Mouse (Mus musculus) urinary bladder, postnatal 0 days (tissue): ENCODE measurements around the gene Gm10491. TPM values are rescaled to one million over a fixed set of nuclear protein-coding genes. Genes with fewer than 3 reads are reported as not detected.

Experiments used
- polyA plus RNA-seq: library from polyadenylated mRNA; unstranded; fragments of >200 nt; fragmentation: Nextera tagmentation; extraction: Ambion mirVana; gene quantifications from 2 replicates; pipeline ENCODE4 v1.2.1, GENCODE M21; 2015

Gm10491 gene
- polyA plus RNA-seq: not detected in 2 replicates

GRCm38 (mm10) chrX:7907735-7908134, at the start of gene Gm10491:
TSS of gene Gm10491 (minus strand) at chrX:7907835.

DNA sequence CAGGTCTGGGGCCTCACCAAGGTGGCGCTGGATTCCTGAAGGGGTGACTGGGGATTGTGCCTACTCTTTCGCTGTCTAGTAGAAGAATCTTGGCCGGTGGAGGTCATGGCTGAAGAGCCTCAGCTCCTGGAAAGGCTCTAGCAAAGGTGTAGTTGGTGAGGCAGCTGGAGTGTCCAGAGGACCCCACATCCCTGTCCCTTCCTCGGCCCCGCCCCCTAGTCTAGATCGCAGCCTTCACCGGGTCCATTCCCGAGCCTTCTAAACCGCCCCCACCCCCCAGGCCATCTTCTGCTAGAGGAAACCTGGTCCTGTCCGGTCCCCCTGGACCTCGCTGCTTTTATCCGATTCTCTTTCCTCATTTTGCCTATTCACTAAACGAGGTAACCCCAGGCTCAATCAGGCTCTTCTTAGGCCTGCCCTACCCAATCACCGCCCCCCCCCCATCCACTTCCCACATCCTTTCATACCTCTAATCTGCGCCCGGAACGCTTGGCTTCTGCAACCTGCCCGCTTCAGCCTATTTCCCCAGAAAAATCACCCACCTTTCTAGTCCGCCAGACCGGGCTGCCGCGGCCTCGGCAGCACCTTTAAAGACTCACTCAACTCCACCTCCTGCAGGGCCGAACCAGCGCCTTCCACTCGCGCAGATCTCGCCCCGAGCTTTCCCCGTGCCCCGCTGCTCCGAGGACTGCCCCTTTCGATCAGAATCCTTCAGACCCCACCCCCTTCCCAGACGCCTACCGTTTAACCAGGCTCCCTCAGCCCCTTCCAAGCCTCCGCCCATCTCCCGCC, 39.7 kb upstream of the Gm10491 start, which contains the start of gene Hdac6:
Gene Hdac6 (minus strand): TSS at position 782 of the 792 bp plus-strand sequence.

GRCm38 (mm10) chrX:7928270-7928790, 20.7 kb upstream of the Gm10491 start, which contains the start of gene Eras:
TSS of gene Eras (minus strand) at chrX:7928607.

DNA sequence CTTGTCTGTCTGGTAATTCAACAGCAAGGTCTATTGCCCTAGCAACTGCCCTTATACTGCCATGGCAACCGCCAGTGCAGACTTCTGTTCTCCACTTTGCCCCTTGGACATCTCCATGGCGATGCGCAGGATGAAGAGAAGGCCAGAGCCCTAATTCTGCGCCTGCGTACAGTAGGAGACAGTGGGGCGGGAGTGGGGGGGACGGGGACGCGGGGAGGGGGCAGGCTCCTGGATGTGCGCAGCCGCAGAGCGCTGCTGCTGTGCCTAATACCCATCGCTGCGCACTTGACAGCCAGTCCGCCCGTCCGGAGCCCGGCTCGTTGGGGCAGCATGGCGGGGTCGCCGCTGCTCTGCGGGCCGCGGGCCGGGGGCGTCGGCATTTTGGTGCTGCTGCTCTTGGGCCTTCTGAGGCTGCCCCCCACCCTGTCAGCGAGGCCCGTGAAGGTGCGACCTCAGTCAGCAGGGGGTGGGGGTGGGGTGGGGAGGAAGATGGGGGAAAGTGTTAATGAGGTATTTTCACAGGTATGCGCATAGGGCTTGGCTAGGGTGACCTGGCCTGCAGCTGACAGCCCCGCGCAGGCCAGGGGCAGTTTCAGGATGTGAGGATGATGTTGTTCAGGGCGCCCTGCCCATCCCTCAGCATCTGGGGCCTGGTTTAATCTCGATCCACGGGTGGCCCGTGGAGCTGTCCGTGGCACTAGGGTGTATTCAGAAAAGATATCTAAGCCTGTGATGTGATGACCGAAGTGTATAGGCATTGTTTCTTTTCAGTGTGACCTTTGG, 12.2 kb upstream of the Gm10491 start, which contains the start of gene Pcsk1n:
Gene Pcsk1n (plus strand): TSS at position 222 of the 783 bp plus-strand sequence.

DNA sequence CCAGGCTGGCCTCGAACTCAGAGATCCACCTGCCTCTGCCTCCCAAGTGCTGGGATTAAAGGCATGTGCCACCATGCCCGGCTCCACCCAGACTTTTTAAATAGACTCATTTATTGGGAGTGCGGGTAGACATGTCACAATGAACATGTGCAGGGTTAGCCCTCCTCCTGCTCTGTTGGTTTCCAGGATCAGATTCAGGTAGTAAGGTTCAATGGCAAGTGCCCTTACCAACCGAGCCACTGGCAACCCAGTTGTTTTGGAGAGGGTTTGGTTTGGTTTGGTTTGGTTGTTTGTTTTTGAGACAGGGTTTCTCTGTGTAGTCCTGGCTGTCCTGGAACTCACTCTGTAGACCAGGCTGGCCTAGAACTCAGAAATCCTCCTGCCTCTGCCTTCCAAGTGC, 1.6 kb upstream of the Gm10491 start, which contains the start of gene Gm10490:
Gene Gm10490 (plus strand): TSS at position 301 of the 400 bp plus-strand sequence.

GRCm38 (mm10) chrX:7898880-7899874, 8.5 kb downstream of the Gm10491 start, which contains the start of the genes Pqbp1 and Timm17b:
TSS of gene Pqbp1 (minus strand) at chrX:7899269.
TSS of gene Timm17b (plus strand) at chrX:7899357.

GRCm38 (mm10) chrX:7883841-7884567, 23.6 kb downstream of the Gm10491 start, which contains the start of gene Slc35a2:
TSS of gene Slc35a2 (plus strand) at chrX:7884028.

GRCm38 (mm10) chrX:7878007-7878419, 29.6 kb downstream of the Gm10491 start, which contains the start of gene Pim2:
TSS of gene Pim2 (plus strand) at chrX:7878262.

Other genes starting within 250 kb of the Gm10491 start
- gene Plp2, start 236.4 kb downstream of the Gm10491 start, polyA plus RNA-seq: 303 and 319 TPM in 2 replicates
- 0.47 and 0.53 TPM in 2 replicates for gene Magix, start 226.6 kb downstream of the Gm10491 start, polyA plus RNA-seq
- 19.2 and 20.6 TPM in 2 replicates for gene Gpkow, start 210.7 kb downstream of the Gm10491 start, polyA plus RNA-seq
- 23.7 and 30.3 TPM in 2 replicates for gene Wdr45, start 193.5 kb downstream of the Gm10491 start, polyA plus RNA-seq
- 0.61 TPM in 1 of 2 replicates, not detected in the other for gene Gm45208, start 185.6 kb downstream of the Gm10491 start, polyA plus RNA-seq
- 38.2 and 41.3 TPM in 2 replicates for gene Praf2, start 179.4 kb downstream of the Gm10491 start, polyA plus RNA-seq
- gene Ccdc120, start 156.9 kb downstream of the Gm10491 start, polyA plus RNA-seq: 9.0 and 10.0 TPM in 2 replicates
- 21.3 and 23.4 TPM in 2 replicates for gene Tfe3, start 145.3 kb downstream of the Gm10491 start, polyA plus RNA-seq
- gene Gripap1, start 118.1 kb downstream of the Gm10491 start, polyA plus RNA-seq: 19.2 and 23.6 TPM in 2 replicates
- gene Kcnd1, start 85.5 kb downstream of the Gm10491 start, polyA plus RNA-seq: 0.98 and 1.4 TPM in 2 replicates
- gene Otud5, start 66.5 kb downstream of the Gm10491 start, polyA plus RNA-seq: 23.4 and 24.7 TPM in 2 replicates
- gene Pim2, start 29.6 kb downstream of the Gm10491 start, polyA plus RNA-seq: 4.7 and 5.1 TPM in 2 replicates
- gene Slc35a2, start 23.8 kb downstream of the Gm10491 start, polyA plus RNA-seq: 33.6 and 37.9 TPM in 2 replicates
- 64.1 and 69.9 TPM in 2 replicates for gene Pqbp1, start 8.6 kb downstream of the Gm10491 start, polyA plus RNA-seq
- 98.1 and 101 TPM in 2 replicates for gene Timm17b, start 8.5 kb downstream of the Gm10491 start, polyA plus RNA-seq
- gene Gm10490, start 1.7 kb upstream of the Gm10491 start, polyA plus RNA-seq: not detected in 2 replicates
- 0.71 and 0.74 TPM in 2 replicates for gene Pcsk1n, start 12.0 kb upstream of the Gm10491 start, polyA plus RNA-seq
- not detected in 2 replicates for gene Eras, start 20.8 kb upstream of the Gm10491 start, polyA plus RNA-seq
- gene Hdac6, start 40.1 kb upstream of the Gm10491 start, polyA plus RNA-seq: 9.2 and 9.7 TPM in 2 replicates
- 0.19 and 0.42 TPM in 2 replicates for gene Gata1, start 70.2 kb upstream of the Gm10491 start, polyA plus RNA-seq
- gene Glod5, start 110.7 kb upstream of the Gm10491 start, polyA plus RNA-seq: not detected in 2 replicates
- gene Suv39h1, start 166.9 kb upstream of the Gm10491 start, polyA plus RNA-seq: 13.4 and 15.2 TPM in 2 replicates
- 0.46 and 0.93 TPM in 2 replicates for gene Was, start 182.7 kb upstream of the Gm10491 start, polyA plus RNA-seq
- gene Wdr13, start 225.1 kb upstream of the Gm10491 start, polyA plus RNA-seq: 20.9 and 21.7 TPM in 2 replicates
- gene Rbm3, start 238.0 kb upstream of the Gm10491 start, polyA plus RNA-seq: 526 and 612 TPM in 2 replicates